Mouse (Mus musculus): ENCODE results near the gene Irs2.

The Irs2 gene

GRCm38 (mm10) chr8:11002816-11003215 is 5.4 kb downstream of the Irs2 start:
- Histone ChIP-seq H3K36me3 (ENCODE audit: insufficient read depth, low read length) (peaks cover 23% of the 10 kb centered on the region; the same call in 1 of the 2 replicates), H3K4me1 (replicated peaks; ENCODE audit: low read depth, low read length) (peaks cover 82% of the 10 kb centered on the region), H3K4me3 (replicated peaks; ENCODE audit: low read length) (no peak overlapping the region), H3K27me3 (ENCODE audit: insufficient read depth, low read length) (peaks cover 30% of the 10 kb centered on the region), H3K9me3 (ENCODE audit: low read length) (no peaks in the 10 kb centered on the region)
- TF ChIP-seq POU5F1 (IDR thresholded peaks at IDR 0.05; ENCODE audit: borderline replicate concordance, low read length) (no peak), CTCF (conservative IDR thresholded peaks at IDR 0.05; ENCODE audit: low read length) (no peak), NANOG (IDR thresholded peaks at IDR 0.05; ENCODE audit: borderline replicate concordance, low read length) (no peak)

DNA sequence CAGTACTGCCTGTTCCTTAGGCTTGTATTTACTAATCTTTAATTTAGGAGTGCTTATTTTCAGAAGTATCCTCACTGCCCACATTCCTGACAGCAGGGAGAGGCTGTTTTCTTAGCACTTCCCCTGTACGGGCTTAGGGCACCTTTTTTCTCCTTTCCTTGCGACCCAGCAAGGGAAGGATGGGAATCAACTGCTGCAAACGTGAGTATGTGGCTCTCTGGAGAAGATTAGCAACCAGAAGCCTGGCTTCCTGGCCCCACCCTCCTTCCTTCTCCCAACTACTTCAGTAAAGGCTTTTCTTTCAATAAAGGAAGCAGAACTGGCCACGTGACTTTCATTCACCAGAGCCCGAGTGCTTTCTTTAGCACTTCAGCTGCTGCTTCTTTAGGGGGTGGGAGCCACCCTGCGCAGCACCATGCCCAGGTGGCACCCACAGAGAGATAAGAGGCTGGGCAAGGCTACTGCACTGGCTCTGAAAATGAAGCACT is 7.2 kb downstream of the Irs2 start:
- peaks cover 25% of the 10 kb centered on the region; the same call in 1 of the 2 replicates for H3K36me3 ChIP-seq (ENCODE audit: insufficient read depth, low read length)
- peaks cover 85% of the 10 kb centered on the region for H3K4me1 ChIP-seq (replicated peaks; ENCODE audit: low read depth, low read length)
- H3K9me3 ChIP-seq (ENCODE audit: low read length): no peaks in the 10 kb centered on the region
- 0 out of 2 replicates have a peak overlapping the region, but pooled peaks have one; percentile 14 for H3K4me3 ChIP-seq (replicated peaks; ENCODE audit: low read length)
- TF ChIP-seq POU5F1 (IDR thresholded peaks at IDR 0.05; ENCODE audit: borderline replicate concordance, low read length): no peak
- TF ChIP-seq NANOG (IDR thresholded peaks at IDR 0.05; ENCODE audit: borderline replicate concordance, low read length): no peak
- no peak for TF ChIP-seq CTCF (conservative IDR thresholded peaks at IDR 0.05; ENCODE audit: low read length)
- peaks cover 19% of the 10 kb centered on the region for H3K27me3 ChIP-seq (ENCODE audit: insufficient read depth, low read length)

DNA sequence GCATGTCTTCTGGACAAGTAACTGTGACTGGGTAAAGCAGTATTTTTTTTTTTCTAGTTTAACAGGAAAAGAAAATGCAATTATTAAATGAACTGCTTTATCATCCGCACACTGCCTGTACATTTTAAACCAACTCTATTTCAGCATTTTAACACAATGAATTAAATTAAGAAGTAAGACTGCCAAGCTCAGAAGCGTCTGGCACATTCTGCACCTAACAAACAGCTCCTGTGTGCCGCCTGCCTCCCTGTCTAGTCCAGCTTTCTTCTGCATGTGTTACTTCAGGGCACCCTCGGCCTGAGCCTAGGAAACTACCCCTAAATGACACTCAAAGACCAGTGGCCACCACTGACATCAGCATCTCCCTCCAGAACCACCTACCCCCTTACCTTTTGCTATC is 8.7 kb downstream of the Irs2 start:
- TF ChIP-seq NANOG (IDR thresholded peaks at IDR 0.05; ENCODE audit: borderline replicate concordance, low read length) (no peak), CTCF (conservative IDR thresholded peaks at IDR 0.05; ENCODE audit: low read length) (no peak), POU5F1 (IDR thresholded peaks at IDR 0.05; ENCODE audit: borderline replicate concordance, low read length) (no peak)
- Histone ChIP-seq H3K27me3 (ENCODE audit: insufficient read depth, low read length) (peaks cover 5% of the 10 kb centered on the region; the same call in 1 of the 2 replicates), H3K36me3 (ENCODE audit: insufficient read depth, low read length) (peaks cover 20% of the 10 kb centered on the region; the same call in 1 of the 2 replicates)

GRCm38 (mm10) chr8:10996247-10996646 is 12.0 kb downstream of the Irs2 start:
- Histone ChIP-seq H3K4me1 (replicated peaks; ENCODE audit: low read depth, low read length) (peaks cover 65% of the 10 kb centered on the region), H3K36me3 (ENCODE audit: insufficient read depth, low read length) (peaks cover 10% of the 10 kb centered on the region; the same call in 1 of the 2 replicates), H3K4me3 (replicated peaks; ENCODE audit: low read length) (no peak overlapping the region), H3K27me3 (ENCODE audit: insufficient read depth, low read length) (no peaks in the 10 kb centered on the region), H3K9me3 (ENCODE audit: low read length) (no peaks in the 10 kb centered on the region)
- TF ChIP-seq NANOG (IDR thresholded peaks at IDR 0.05; ENCODE audit: borderline replicate concordance, low read length): no peak
- no peak for TF ChIP-seq POU5F1 (IDR thresholded peaks at IDR 0.05; ENCODE audit: borderline replicate concordance, low read length)
- no peak for TF ChIP-seq CTCF (conservative IDR thresholded peaks at IDR 0.05; ENCODE audit: low read length)

More for the DNA sequence above, 8.7 kb downstream of the Irs2 start:
- Histone ChIP-seq H3K4me3 (replicated peaks; ENCODE audit: low read length) (no peak overlapping the region), H3K9me3 (ENCODE audit: low read length) (no peaks in the 10 kb centered on the region), H3K4me1 (replicated peaks; ENCODE audit: low read depth, low read length) (peaks cover 83% of the 10 kb centered on the region)

DNA sequence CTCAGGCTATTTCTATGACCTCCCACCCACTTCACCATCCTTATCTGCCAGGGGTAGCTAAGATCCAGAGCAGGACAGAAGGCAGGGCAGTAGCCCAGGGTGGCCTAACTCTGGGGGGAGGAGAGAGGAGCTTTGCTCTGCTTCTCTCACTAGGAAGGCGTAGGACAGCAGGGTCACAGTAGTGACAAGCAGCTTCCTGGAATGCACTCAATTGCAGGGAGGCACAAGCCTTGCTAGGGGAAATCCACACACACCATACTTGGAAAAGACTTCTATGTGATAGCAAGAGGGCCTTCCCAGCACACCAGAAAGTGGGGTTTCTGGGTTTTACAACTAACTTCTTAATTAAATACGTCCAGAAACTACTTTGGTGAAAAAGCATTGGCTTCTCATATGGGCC is 12.5 kb downstream of the Irs2 start:
- TF ChIP-seq NANOG (IDR thresholded peaks at IDR 0.05; ENCODE audit: borderline replicate concordance, low read length): no peak
- no peak for TF ChIP-seq CTCF (conservative IDR thresholded peaks at IDR 0.05; ENCODE audit: low read length)
- no peak for TF ChIP-seq POU5F1 (IDR thresholded peaks at IDR 0.05; ENCODE audit: borderline replicate concordance, low read length)
- Histone ChIP-seq H3K9me3 (ENCODE audit: low read length) (no peaks in the 10 kb centered on the region), H3K4me1 (replicated peaks; ENCODE audit: low read depth, low read length) (peaks cover 65% of the 10 kb centered on the region), H3K27me3 (ENCODE audit: insufficient read depth, low read length) (no peaks in the 10 kb centered on the region), H3K4me3 (replicated peaks; ENCODE audit: low read length) (no peak overlapping the region), H3K36me3 (ENCODE audit: insufficient read depth, low read length) (peaks cover 10% of the 10 kb centered on the region; the same call in 1 of the 2 replicates)

GRCm38 (mm10) chr8:10994390-10994954 is 13.8 kb downstream of the Irs2 start:
- Histone ChIP-seq H3K4me1 (replicated peaks; ENCODE audit: low read depth, low read length) (peaks cover 60% of the 10 kb centered on the region), H3K36me3 (ENCODE audit: insufficient read depth, low read length) (peaks cover 10% of the 10 kb centered on the region; the same call in 1 of the 2 replicates), H3K4me3 (replicated peaks; ENCODE audit: low read length) (0 out of 2 replicates have a peak overlapping the region, but pooled peaks have one; percentile 13), H3K9me3 (ENCODE audit: low read length) (no peaks in the 10 kb centered on the region), H3K27me3 (ENCODE audit: insufficient read depth, low read length) (no peaks in the 10 kb centered on the region)
- no peak for TF ChIP-seq CTCF (conservative IDR thresholded peaks at IDR 0.05; ENCODE audit: low read length)
- no peak for TF ChIP-seq NANOG (IDR thresholded peaks at IDR 0.05; ENCODE audit: borderline replicate concordance, low read length)
- TF ChIP-seq POU5F1 (IDR thresholded peaks at IDR 0.05; ENCODE audit: borderline replicate concordance, low read length): no peak

GRCm38 (mm10) chr8:10993582-10994216 is 14.6 kb downstream of the Irs2 start:
- Histone ChIP-seq H3K9me3 (ENCODE audit: low read length) (no peaks in the 10 kb centered on the region), H3K36me3 (ENCODE audit: insufficient read depth, low read length) (peaks cover 10% of the 10 kb centered on the region; the same call in 1 of the 2 replicates), H3K4me1 (replicated peaks; ENCODE audit: low read depth, low read length) (peaks cover 60% of the 10 kb centered on the region), H3K27me3 (ENCODE audit: insufficient read depth, low read length) (no peaks in the 10 kb centered on the region), H3K4me3 (replicated peaks; ENCODE audit: low read length) (0 out of 2 replicates have a peak overlapping the region, but pooled peaks have one; percentile 13)
- TF ChIP-seq CTCF (conservative IDR thresholded peaks at IDR 0.05; ENCODE audit: low read length) (no peak), NANOG (IDR thresholded peaks at IDR 0.05; ENCODE audit: borderline replicate concordance, low read length) (no peak), POU5F1 (IDR thresholded peaks at IDR 0.05; ENCODE audit: borderline replicate concordance, low read length) (no peak)

DNA sequence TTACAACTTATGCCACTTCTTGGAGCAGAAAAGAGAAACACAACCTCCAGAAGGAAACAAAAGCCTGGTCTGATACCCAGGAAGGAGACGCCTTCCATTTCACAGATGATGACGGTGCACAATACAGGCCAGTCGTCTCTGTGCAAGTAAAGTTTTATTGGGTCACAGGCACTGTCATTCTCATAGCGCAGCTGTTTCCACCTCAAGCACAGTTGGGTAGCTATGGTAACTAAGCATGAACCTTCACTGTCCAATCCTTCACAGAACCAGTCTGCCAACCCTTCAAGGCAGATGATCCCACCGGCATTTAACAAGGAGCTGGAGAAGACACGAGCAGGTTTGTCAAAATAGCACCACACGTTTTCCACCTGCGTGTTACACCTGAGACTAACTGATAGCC is 16.2 kb downstream of the Irs2 start:
- H3K4me3 ChIP-seq (replicated peaks; ENCODE audit: low read length): no peak overlapping the region
- no peaks in the 10 kb centered on the region for H3K27me3 ChIP-seq (ENCODE audit: insufficient read depth, low read length)
- peaks cover 50% of the 10 kb centered on the region for H3K4me1 ChIP-seq (replicated peaks; ENCODE audit: low read depth, low read length)

More for the DNA sequence above, 16.2 kb downstream of the Irs2 start:
- TF ChIP-seq POU5F1 (IDR thresholded peaks at IDR 0.05; ENCODE audit: borderline replicate concordance, low read length) (no peak), CTCF (conservative IDR thresholded peaks at IDR 0.05; ENCODE audit: low read length) (no peak), NANOG (IDR thresholded peaks at IDR 0.05; ENCODE audit: borderline replicate concordance, low read length) (no peak)
- Histone ChIP-seq H3K36me3 (ENCODE audit: insufficient read depth, low read length) (peaks cover 9% of the 10 kb centered on the region; the same call in 1 of the 2 replicates), H3K9me3 (ENCODE audit: low read length) (no peaks in the 10 kb centered on the region)

Measured in E14TG2a.4 (cell line).